Comparison of ENCODE assay signal across 21 mouse cellular contexts in genomic region chr14:41029303-41029702, GRCm38 (mm10). TPM values are rescaled to one million over a fixed set of nuclear protein-coding genes. Genes with fewer than 3 reads are reported as not detected.
"Had no signal": no experiment of that assay in that cellular context is flagged by ENCODE, and none has a peak within 500 bp of the region (broad histone marks: within the 10 kb centered on the region; RNA-seq: fewer than 3 reads in every experiment).

No protein-coding gene starts in this region.

- ATAC-seq: midbrain, embryonic 15.5 days had no signal

- H3K4me3 ChIP-seq: left cerebral cortex, adult 2 months; limb, embryonic 10.5 days; liver, embryonic 15.5 days; lung, embryonic 15.5 days; megakaryocyte, embryonic 14.5 days; midbrain, embryonic 15.5 days; neural tube, embryonic 13.5 days had no signal

- H3K4me1 ChIP-seq: limb, embryonic 10.5 days; lung, embryonic 15.5 days; midbrain, embryonic 15.5 days; neural tube, embryonic 13.5 days had no signal

- DNase-seq: kidney, adult 11 months; lung, postnatal 14 days; retina, postnatal 1 day; right cerebral cortex, postnatal 14 days; thymus, postnatal 4 days had no signal

- H3K9me3 ChIP-seq: limb, embryonic 10.5 days; liver, embryonic 15.5 days; lung, embryonic 15.5 days; megakaryocyte, embryonic 14.5 days; midbrain, embryonic 15.5 days; neural tube, embryonic 13.5 days had no signal

- H3K9ac ChIP-seq: hindbrain, embryonic 14.5 days; liver, embryonic 15.5 days; lung, embryonic 15.5 days; midbrain, embryonic 15.5 days; neural tube, embryonic 13.5 days had no signal

- H3K36me3 ChIP-seq: limb, embryonic 10.5 days; liver, embryonic 15.5 days; lung, embryonic 15.5 days; midbrain, embryonic 15.5 days; neural tube, embryonic 13.5 days had no signal

- H3K27ac ChIP-seq: hindbrain, embryonic 14.5 days; left cerebral cortex, adult 2 months; limb, embryonic 10.5 days; liver, embryonic 15.5 days; lung, embryonic 15.5 days; macrophage; midbrain, embryonic 15.5 days; neural tube, embryonic 13.5 days had no signal

- H3K27me3 ChIP-seq: liver, embryonic 15.5 days; lung, embryonic 15.5 days; megakaryocyte, embryonic 14.5 days; midbrain, embryonic 15.5 days; neural tube, embryonic 13.5 days had no signal

- H3K4me2 ChIP-seq: hindbrain, embryonic 14.5 days; liver, embryonic 15.5 days; lung, embryonic 15.5 days; midbrain, embryonic 11.5 days; midbrain, embryonic 15.5 days; neural tube, embryonic 13.5 days had no signal

RNA-seq across cellular contexts. Expression of gene Dydc2, which starts 39.7 kb away (rescaled TPM):
- total RNA-seq: left cerebral cortex, postnatal 14 days had no signal
- polyA plus RNA-seq: large intestine, adult 2 months; limb, embryonic 10.5 days; limb, embryonic 14.5 days; liver, embryonic 15.5 days; macrophage; midbrain, embryonic 11.5 days; neural tube, embryonic 13.5 days; stomach, embryonic 16.5 days had no signal

RNA-seq across cellular contexts. Expression of gene Dydc1, which starts 43.4 kb away (rescaled TPM):
- total RNA-seq: layer of hippocampus, adult 8-10 months; layer of hippocampus, postnatal 14 days; left cerebral cortex, adult 2 months; left cerebral cortex, postnatal 14 days had no signal
- polyA plus RNA-seq: hindbrain, embryonic 14.5 days; large intestine, adult 2 months; limb, embryonic 10.5 days; limb, embryonic 14.5 days; liver, embryonic 15.5 days; lung, embryonic 15.5 days; macrophage; midbrain, embryonic 11.5 days; midbrain, embryonic 15.5 days; neural tube, embryonic 13.5 days; stomach, embryonic 16.5 days had no signal
